Mouse (Mus musculus): ENCODE measurements around the gene Slco3a1. TPM values are rescaled to one million over a fixed set of nuclear protein-coding genes. Genes with fewer than 3 reads are reported as not detected.
A peak's percentile ranks its signal among the peaks of the same experiment; 100 is the strongest.

Gene Slco3a1
- polyA plus RNA-seq, 1 experiment from 2014 or later, result 26.9 TPM

DNA sequence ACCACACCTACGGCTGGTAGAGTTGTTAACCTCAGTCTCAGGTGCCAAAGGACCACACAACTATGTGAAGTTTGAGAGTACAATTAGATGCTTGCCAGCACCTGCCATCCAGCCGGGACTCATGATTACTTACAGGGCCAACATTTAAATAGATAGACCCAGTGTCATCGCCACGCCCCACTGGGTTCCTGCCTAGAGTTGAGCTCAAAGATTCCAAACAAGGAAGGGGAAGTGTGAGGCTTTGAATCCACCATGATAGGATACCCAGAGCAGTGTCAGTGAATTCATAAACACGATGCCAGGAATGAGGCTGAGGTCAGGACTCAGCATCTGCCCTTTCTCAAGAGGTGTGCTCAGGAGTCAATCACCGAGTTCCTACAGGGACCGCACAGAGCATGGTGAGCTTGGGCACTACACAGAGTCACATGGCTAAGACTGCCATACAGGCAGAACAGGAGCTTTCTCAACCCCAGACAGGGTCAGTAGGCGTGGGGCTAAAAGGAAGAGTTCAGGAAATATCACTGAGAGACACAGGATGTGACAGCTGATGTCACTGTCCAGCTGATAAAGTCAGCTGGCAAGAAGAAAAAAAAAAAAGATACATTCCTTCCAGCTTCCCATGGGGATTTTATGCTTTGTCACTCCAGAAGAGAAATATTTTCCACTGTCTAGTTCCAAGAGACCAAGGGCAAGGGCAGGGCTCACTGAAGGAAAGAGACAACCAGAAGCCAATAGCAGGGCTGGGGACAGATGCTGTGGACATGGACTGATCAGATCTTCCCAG lies 30.2 kb downstream of the Slco3a1 start:
- H3K27me3 ChIP-seq (ENCODE audit: insufficient read depth, poor library complexity, severe bottlenecking), result no peaks in the 10 kb centered on the region
- no peak overlapping the region for H3K27ac ChIP-seq
- 64% methylated on average over 8 of the region's 8 CpGs for WGBS
- no peaks in the 10 kb centered on the region for H3K9me3 ChIP-seq
- H3K36me3 ChIP-seq, result no peaks in the 10 kb centered on the region
- no peak for DNase-seq (ENCODE audit: low spot score)
- H3K4me3 ChIP-seq, result no peak overlapping the region
- H3K4me1 ChIP-seq, result peaks cover 79% of the 10 kb centered on the region

DNA sequence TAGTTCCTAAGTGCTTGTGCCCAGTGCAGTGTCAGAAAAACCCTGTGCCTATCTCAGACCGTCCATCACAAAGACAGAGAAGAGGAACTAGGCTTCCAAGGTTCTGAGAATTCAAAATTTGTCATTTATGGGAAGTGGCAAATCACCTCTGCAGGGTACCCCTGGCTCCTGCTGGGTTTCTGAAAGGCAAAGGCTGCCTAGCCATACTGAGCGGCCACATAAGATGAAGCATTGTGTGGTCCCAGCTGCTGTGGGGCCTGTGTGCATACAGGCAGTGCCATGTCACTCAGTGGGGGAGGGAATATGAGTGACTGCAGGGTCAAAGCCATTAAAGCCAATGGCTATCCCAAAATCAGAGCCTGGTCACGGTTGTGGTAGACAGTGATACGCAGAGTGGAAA lies 31.5 kb downstream of the Slco3a1 start:
- no peak overlapping the region for H3K4me3 ChIP-seq
- H3K4me1 ChIP-seq, result peaks cover 67% of the 10 kb centered on the region
- no peaks in the 10 kb centered on the region for H3K9me3 ChIP-seq
- no peaks in the 10 kb centered on the region for H3K27me3 ChIP-seq (ENCODE audit: insufficient read depth, poor library complexity, severe bottlenecking)
- WGBS, result 73% methylated on average over 4 of the region's 4 CpGs
- DNase-seq (ENCODE audit: low spot score), result no peak
- H3K27ac ChIP-seq, result no peak overlapping the region
- no peaks in the 10 kb centered on the region for H3K36me3 ChIP-seq

DNA sequence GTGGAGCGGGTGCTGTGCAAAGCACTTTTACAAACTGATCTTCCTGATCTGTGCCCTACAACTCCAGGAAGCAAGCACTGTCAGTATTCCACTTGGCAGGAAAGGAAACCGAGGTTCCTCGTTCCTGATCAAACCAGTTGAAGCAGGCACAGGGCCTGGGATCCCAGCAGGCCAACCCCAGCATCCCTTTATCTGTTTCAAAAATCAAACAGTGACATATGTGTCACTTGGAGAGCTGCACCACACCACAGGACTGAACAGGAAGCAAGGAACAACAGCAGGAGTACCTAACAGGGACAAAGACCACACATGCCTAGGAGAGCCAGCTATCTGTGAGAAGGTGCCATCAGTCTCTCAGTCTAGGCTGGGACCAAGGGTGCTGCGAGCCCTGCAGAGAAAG lies 32.3 kb downstream of the Slco3a1 start:
- WGBS, result 59% methylated on average over 4 of the region's 4 CpGs
- Histone ChIP-seq H3K27me3 (ENCODE audit: insufficient read depth, poor library complexity, severe bottlenecking) (no peaks in the 10 kb centered on the region), H3K4me1 (peaks cover 62% of the 10 kb centered on the region), H3K4me3 (no peak overlapping the region), H3K27ac (peak overlapping the region; percentile 38; the same call in 1 of the 2 replicates), H3K36me3 (no peaks in the 10 kb centered on the region), H3K9me3 (no peaks in the 10 kb centered on the region)
- no peak for DNase-seq (ENCODE audit: low spot score)

DNA sequence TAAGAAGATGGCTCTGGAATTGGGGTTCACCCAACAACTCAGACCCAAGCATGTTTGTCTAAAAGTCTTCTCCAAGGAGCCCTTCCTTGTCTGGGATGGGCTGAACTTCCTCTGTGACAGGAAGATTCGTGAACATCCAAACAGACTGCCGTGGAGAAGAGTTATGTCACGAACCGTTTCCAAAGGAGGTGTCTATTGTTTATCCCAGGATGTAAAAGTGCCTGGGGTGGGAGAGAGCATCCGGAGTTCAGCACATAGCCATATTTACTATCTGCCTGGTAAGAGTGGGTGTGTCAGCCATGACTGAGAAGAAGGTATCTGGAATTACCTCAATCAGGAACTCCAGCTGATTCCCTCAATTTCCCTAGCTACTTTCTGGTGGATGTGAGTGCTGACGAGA lies 35.2 kb downstream of the Slco3a1 start:
- Histone ChIP-seq H3K4me3 (no peak overlapping the region), H3K27me3 (ENCODE audit: insufficient read depth, poor library complexity, severe bottlenecking) (no peaks in the 10 kb centered on the region), H3K9me3 (no peaks in the 10 kb centered on the region), H3K4me1 (peaks cover 40% of the 10 kb centered on the region), H3K36me3 (no peaks in the 10 kb centered on the region), H3K27ac (no peak overlapping the region)
- DNase-seq (ENCODE audit: low spot score), result no peak
- WGBS, result 70% methylated on average over 6 of the region's 6 CpGs

DNA sequence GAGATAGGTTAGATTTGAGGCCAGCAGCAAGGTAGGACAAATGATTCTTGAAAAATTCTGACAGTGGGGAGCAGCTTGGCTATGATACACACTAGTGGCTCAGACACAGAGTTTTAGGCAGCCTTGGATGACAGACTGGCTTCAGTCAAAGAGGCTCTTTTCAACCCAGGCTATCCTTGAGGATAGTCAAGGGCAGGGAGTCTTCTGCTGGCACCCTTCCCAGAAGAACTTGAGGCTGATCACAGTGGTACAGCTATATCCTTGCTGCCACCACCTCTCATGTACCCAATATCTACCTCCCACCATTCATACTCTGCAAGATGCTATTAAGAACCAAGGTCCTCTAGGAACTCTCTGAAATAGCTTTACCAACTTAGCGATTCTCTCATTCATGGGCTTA lies 35.8 kb downstream of the Slco3a1 start:
- 90% methylated on average over 1 of the region's 1 CpGs for WGBS
- no peak for DNase-seq (ENCODE audit: low spot score)
- Histone ChIP-seq H3K27ac (no peak overlapping the region), H3K9me3 (no peaks in the 10 kb centered on the region), H3K27me3 (ENCODE audit: insufficient read depth, poor library complexity, severe bottlenecking) (no peaks in the 10 kb centered on the region), H3K4me3 (no peak overlapping the region), H3K4me1 (peaks cover 34% of the 10 kb centered on the region), H3K36me3 (no peaks in the 10 kb centered on the region)

DNA sequence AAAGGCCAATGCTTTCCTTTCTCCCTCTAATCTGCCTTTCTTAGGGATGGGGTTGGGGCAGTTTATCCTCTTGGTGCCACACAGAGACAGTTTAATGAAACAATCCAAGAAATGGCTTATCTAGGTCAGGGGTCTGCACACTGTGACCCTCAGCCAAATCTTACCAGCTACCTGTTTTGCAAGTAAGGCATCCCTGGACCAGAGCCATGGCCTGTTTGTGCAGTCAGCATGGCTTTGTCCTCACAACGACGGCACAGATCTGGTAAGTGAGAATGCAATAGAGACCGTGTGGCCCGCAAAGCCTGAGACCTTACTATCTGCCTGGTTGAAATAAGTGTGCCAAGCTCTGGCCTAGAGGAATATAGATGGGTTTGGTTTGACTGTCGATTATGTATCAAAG lies 36.3 kb downstream of the Slco3a1 start:
- WGBS, result 88% methylated on average over 5 of the region's 5 CpGs
- no peaks in the 10 kb centered on the region for H3K36me3 ChIP-seq
- H3K4me3 ChIP-seq, result no peak overlapping the region
- peaks cover 33% of the 10 kb centered on the region for H3K4me1 ChIP-seq
- no peak overlapping the region for H3K27ac ChIP-seq
- no peaks in the 10 kb centered on the region for H3K27me3 ChIP-seq (ENCODE audit: insufficient read depth, poor library complexity, severe bottlenecking)
- no peak for DNase-seq (ENCODE audit: low spot score)
- H3K9me3 ChIP-seq, result no peaks in the 10 kb centered on the region

DNA sequence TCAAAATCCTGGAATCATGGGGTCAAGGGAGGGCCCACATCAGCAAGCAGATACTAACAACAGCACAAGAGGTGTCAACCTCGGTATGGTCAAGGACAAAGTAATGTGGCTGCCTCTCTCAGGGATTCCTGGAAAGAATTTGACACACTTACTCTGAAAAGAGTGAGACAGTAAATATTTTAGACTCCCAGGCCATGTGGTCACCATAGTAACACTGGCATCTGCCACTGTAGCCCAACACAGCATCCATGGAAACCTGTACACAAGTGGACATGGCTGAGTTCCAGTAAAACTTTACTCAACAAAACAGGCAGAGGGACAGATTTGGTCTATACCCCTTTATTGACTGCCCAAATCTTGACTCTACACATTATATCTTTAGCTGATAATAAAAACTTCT lies 43.9 kb downstream of the Slco3a1 start:
- no peak for DNase-seq (ENCODE audit: low spot score)
- H3K9me3 ChIP-seq, result no peaks in the 10 kb centered on the region

DNA sequence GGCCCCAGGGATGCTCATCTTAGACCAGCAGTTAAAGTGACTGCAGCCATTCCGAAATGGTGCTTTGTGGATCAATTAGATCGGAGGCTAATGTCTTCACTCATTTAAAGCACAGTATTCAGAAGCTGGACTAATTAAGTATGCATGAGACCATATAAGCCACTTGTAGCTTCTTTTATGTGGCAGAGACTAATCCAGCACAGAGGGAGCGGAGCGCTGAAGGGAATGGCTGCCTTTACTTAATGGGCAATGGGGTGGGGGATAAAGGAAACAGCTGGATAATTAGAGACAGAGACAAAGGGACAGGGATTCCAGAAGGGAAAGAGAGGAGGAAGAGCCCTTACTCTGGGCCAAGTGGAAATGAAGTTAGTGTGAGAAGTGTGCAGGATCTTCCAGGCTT lies 46.4 kb downstream of the Slco3a1 start:
- no peaks in the 10 kb centered on the region for H3K9me3 ChIP-seq
- WGBS, result 93% methylated on average over 4 of the region's 4 CpGs
- H3K4me1 ChIP-seq, result peaks cover 34% of the 10 kb centered on the region
- no peaks in the 10 kb centered on the region for H3K27me3 ChIP-seq (ENCODE audit: insufficient read depth, poor library complexity, severe bottlenecking)
- H3K4me3 ChIP-seq, result no peak overlapping the region
- H3K27ac ChIP-seq, result no peak overlapping the region
- H3K36me3 ChIP-seq, result peaks cover 7% of the 10 kb centered on the region
- no peak for DNase-seq (ENCODE audit: low spot score)

More for the DNA sequence above, 43.9 kb downstream of the Slco3a1 start:
- Histone ChIP-seq H3K27me3 (ENCODE audit: insufficient read depth, poor library complexity, severe bottlenecking) (no peaks in the 10 kb centered on the region), H3K36me3 (no peaks in the 10 kb centered on the region), H3K4me1 (peaks cover 31% of the 10 kb centered on the region), H3K27ac (no peak overlapping the region), H3K4me3 (no peak overlapping the region)
- WGBS, result 48% methylated on average over 1 of the region's 1 CpGs

DNA sequence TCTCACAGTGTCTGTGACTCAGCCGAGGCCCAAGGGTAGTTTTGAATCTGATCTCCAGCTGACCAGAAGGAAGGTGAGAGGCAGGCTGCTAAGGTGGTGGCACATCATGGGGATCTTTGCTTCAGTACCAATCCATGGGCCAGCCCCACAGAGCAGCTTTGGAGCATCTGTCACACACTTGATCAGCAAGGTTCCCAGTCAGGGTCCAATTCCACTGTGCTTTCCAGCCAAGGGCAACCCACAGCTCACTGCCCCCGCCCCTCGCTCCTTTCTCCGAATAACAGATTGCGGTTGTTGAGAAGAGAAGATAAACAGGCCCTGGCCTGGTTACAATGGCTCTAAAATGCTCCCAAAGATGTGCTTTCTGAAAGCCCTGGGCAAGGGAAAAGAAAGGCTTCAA lies 47.7 kb downstream of the Slco3a1 start:
- peaks cover 31% of the 10 kb centered on the region for H3K4me1 ChIP-seq
- DNase-seq (ENCODE audit: low spot score), result no peak
- H3K27me3 ChIP-seq (ENCODE audit: insufficient read depth, poor library complexity, severe bottlenecking), result no peaks in the 10 kb centered on the region
- H3K4me3 ChIP-seq, result no peak overlapping the region
- WGBS, result 67% methylated on average over 5 of the region's 5 CpGs
- H3K27ac ChIP-seq, result no peak overlapping the region
- H3K36me3 ChIP-seq, result peaks cover 7% of the 10 kb centered on the region
- no peaks in the 10 kb centered on the region for H3K9me3 ChIP-seq

DNA sequence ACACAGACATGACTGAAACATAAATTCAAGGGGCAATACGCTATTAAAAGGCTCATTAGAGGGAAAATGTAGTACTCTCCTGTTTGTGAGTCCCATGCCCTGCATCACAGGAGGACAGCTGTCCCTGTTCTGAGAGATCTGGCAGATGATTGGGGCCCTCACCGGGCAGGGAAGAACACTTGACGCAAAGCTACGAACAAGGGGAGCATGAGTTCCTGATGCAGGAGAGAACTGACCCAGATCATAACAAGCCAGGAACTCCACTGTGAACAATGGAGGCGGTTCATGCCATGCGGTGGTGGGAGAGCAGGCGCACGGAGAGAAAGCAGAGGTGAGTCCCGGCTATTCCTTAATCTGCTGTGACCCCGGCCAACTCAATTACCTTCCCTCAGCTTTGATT lies 48.9 kb downstream of the Slco3a1 start:
- H3K9me3 ChIP-seq, result no peaks in the 10 kb centered on the region
- WGBS, result 80% methylated on average over 10 of the region's 10 CpGs
- no peak overlapping the region; the same call in 1 of the 2 replicates for H3K27ac ChIP-seq
- DNase-seq (ENCODE audit: low spot score), result no peak
- H3K4me3 ChIP-seq, result no peak overlapping the region
- peaks cover 20% of the 10 kb centered on the region for H3K4me1 ChIP-seq
- no peaks in the 10 kb centered on the region for H3K27me3 ChIP-seq (ENCODE audit: insufficient read depth, poor library complexity, severe bottlenecking)
- peaks cover 7% of the 10 kb centered on the region for H3K36me3 ChIP-seq

DNA sequence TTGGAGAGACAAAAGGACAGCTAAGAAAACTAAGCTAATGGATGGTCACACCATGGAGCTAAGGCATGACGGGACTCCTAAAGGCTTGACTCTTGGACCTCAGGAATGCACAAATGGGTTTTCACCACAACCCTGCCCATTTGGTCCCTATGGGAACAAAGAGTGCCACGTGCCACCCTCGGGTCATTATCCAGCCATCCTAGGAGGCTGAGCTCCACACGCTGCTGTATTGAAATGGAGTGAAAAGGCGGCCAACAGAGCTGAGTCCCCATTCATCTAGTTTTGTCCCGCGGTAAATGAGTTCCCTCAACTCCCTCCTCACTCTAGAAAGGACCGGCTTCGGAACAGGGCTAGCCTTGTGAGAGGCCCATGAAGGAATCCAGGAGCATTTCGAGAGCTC lies 53.4 kb downstream of the Slco3a1 start:
- Histone ChIP-seq H3K27me3 (ENCODE audit: insufficient read depth, poor library complexity, severe bottlenecking) (no peaks in the 10 kb centered on the region), H3K27ac (no peak overlapping the region), H3K4me3 (no peak overlapping the region), H3K36me3 (peaks cover 7% of the 10 kb centered on the region), H3K4me1 (peaks cover 6% of the 10 kb centered on the region; the same call in 1 of the 2 replicates), H3K9me3 (no peaks in the 10 kb centered on the region)
- 72% methylated on average over 10 of the region's 10 CpGs for WGBS
- no peak for DNase-seq (ENCODE audit: low spot score)

DNA sequence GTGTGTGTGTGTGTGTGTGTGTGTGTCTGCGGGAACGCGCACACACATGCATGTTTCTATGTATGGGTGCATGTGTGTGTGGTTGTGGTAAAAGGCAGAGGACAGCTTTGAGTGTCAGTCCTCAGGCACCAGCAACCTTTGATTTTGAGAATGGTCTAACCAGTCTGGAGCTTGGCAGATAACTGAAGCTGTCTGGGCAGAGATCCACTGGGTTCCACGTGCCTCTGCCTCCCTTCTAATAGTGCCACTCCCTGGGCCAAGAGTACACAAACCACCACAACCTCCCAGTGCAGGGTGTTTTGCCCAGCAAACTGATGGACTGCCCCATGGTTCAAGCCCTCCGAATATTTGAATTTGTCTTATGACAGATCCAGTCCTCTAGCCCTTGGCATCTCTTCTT lies 55.1 kb downstream of the Slco3a1 start:
- Histone ChIP-seq H3K27me3 (ENCODE audit: insufficient read depth, poor library complexity, severe bottlenecking) (no peaks in the 10 kb centered on the region), H3K36me3 (peaks cover 7% of the 10 kb centered on the region), H3K27ac (no peak overlapping the region), H3K4me3 (no peak overlapping the region), H3K4me1 (0 out of 2 replicates have a peak, but pooled peaks cover 4% of the 10 kb centered on the region), H3K9me3 (no peaks in the 10 kb centered on the region)
- 94% methylated on average over 5 of the region's 5 CpGs for WGBS
- DNase-seq (ENCODE audit: low spot score), result no peak

DNA sequence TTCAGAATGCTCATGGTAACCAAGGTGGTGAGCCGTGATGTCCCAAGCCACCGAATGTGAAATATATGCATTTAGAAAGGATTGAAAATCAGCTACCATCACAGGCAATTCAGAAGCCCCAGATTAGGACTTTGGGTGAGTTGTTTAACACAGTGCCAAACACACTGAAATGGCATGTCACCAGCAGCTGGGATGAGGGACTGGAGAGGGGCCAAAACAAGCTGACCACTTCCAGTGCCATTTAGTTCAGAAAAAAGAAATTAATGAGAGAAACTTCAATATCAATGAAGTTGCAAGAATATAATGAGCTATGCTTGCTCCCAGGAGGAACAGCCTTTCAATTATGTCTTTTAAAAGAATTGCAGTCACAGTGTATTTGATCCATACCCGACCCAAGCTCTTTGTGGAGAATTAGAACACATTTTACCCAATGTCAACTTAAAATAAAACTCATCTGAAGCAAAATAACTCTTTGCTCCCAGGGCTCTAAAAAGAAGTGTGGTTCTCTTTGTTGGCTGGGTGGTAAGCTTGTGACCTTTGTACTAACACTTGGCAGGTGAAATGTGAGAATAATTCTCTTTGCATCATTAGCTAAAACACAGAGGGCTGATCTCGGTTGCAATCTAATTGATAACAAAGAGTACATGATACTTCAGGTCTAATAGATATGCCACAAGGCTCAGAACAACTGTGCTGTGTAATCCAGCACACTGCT lies 56.2 kb downstream of the Slco3a1 start:
- no peak for DNase-seq (ENCODE audit: low spot score)
- H3K27me3 ChIP-seq (ENCODE audit: insufficient read depth, poor library complexity, severe bottlenecking), result no peaks in the 10 kb centered on the region
- 0 out of 2 replicates have a peak, but pooled peaks cover 4% of the 10 kb centered on the region for H3K4me1 ChIP-seq
- WGBS, result 89% methylated on average over 4 of the region's 4 CpGs
- no peak overlapping the region for H3K4me3 ChIP-seq
- H3K27ac ChIP-seq, result no peak overlapping the region
- H3K36me3 ChIP-seq, result no peaks in the 10 kb centered on the region
- H3K9me3 ChIP-seq, result no peaks in the 10 kb centered on the region

Measured in heart, embryonic 10.5 days (tissue).